Mouse (Mus musculus) lung, postnatal 0 days (tissue): ENCODE results near the gene Blm.

Experiments
- CTCF ChIP-seq: IDR thresholded peaks from 2 replicates; pipeline ENCODE4 v1.5.1; 2016; ENCODE audit warnings: antibody characterized with exemption, mild to moderate bottlenecking
- EP300 ChIP-seq: IDR thresholded peaks from 2 replicates; pipeline ENCODE4 v1.6.1; 2016; ENCODE audit warnings: antibody characterized with exemption, mild to moderate bottlenecking, control low read depth

GRCm38 (mm10) chr7:80453997-80454396 is 80.9 kb downstream of the Blm start:
- TF ChIP-seq CTCF (no peak), EP300 (no peak)
